Comparison of ENCODE assay signal across 8 mouse cellular contexts in the genomic region with DNA sequence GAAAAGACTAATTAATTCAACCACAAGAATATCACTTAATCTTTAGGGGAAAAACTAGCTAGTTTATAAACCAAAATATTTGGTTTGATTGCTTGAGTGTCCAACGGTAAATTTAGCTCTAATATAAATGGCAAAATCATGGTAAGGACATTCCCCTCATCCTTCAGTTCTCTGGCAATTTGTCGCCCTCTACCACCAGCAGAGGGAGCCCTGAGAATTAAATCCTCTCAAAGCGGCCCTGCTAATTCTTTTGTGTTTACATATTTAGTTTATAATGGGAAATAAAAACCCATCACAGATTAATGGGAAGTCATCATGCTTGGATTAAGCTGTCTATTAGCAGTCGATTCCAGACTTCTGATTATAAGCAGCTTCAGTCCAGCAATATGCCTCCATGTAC. TPM values are rescaled to one million over a fixed set of nuclear protein-coding genes. Genes with fewer than 3 reads are reported as not detected.
DNase-seq lines count a peak whose midpoint lies in the region; ATAC-seq and TF ChIP-seq lines count a peak whose summit lies in the region.
"Had no signal": no experiment of that assay in that cellular context is flagged by ENCODE, and none has a peak within 500 bp of the region (broad histone marks: within the 10 kb centered on the region; RNA-seq: fewer than 3 reads in every experiment).

No protein-coding gene starts in this region.

- intact Hi-C loops in left cerebral cortex, postnatal 4 days (cut with DNase I): loop anchor here (5.0 kb wide), 1 partner anchor 697 kb away; no protein-coding TSS in a partner anchor

- DNase-seq in kidney, adult 2 months: peak; percentile 51
- DNase-seq in A20 (ENCODE audit: low read depth, low spot score) (peak; percentile 40), ES-E14 (ENCODE audit: low read depth, low spot score) (peak; percentile 22)
- DNase-seq in cerebellum, postnatal 25 days: peak; percentile 69 to 80
- DNase-seq in left cerebral cortex, postnatal 4 days: peak; percentile 49
- peak; percentile 32 for DNase-seq in splenic B cell, adult 2 months (ENCODE audit: low read depth, low spot score)

- ATAC-seq in kidney, embryonic 16.5 days (ENCODE audit: low FRiP score, low TSS enrichment): no peak

- WGBS in kidney, adult 2 months: 7% methylated on average over 4 of the region's 4 CpGs
- 11% methylated on average over 4 of the region's 4 CpGs for WGBS in kidney, embryonic 16.5 days

- TF ChIP-seq POLR2A in kidney, adult 2 months (IDR thresholded peaks at IDR 0.05; ENCODE audit: low read depth, low read length): no peak

- in situ Hi-C loops in ES-E14 (cut with MboI; ENCODE audit: low sequenced_read_pairs in 2 of 2, unreplicated experiment in 2 of 2): no loop called here

- no peak overlapping the region for H3K27ac ChIP-seq in kidney, adult 2 months (ENCODE audit: insufficient read depth, low read depth, low read length)
- no peak overlapping the region for H3K27ac ChIP-seq in kidney, embryonic 16.5 days (ENCODE audit: low read length)
- no peak overlapping the region for H3K27ac ChIP-seq in ES-E14 (ENCODE audit: insufficient read depth, low read depth, low read length, poor library complexity, severe bottlenecking)
- H3K27ac ChIP-seq: neural tube, embryonic 13.5 days had no signal

- H3K9me3 ChIP-seq in kidney, embryonic 16.5 days (ENCODE audit: low read length): no peaks in the 10 kb centered on the region
- H3K9me3 ChIP-seq in ES-E14 (ENCODE audit: control insufficient read depth, insufficient read depth, low read depth, low read length): no peaks in the 10 kb centered on the region
- H3K9me3 ChIP-seq: neural tube, embryonic 13.5 days had no signal

- TF ChIP-seq CTCF in kidney, adult 2 months (conservative IDR thresholded peaks at IDR 0.05; ENCODE audit: insufficient read depth, insufficient read length, low read depth, low read length): peak; percentile 58

- no peaks in the 10 kb centered on the region for H3K27me3 ChIP-seq in kidney, adult 2 months (replicated peaks; ENCODE audit: control insufficient read depth, insufficient read depth, low read length)
- H3K27me3 ChIP-seq in kidney, embryonic 16.5 days (ENCODE audit: insufficient read depth, low read length): no peaks in the 10 kb centered on the region
- no peaks in the 10 kb centered on the region for H3K27me3 ChIP-seq in splenic B cell, adult 2 months (ENCODE audit: control insufficient read depth, insufficient read depth, low read length, poor library complexity, severe bottlenecking)

- H3K36me3 ChIP-seq in kidney, adult 2 months (ENCODE audit: control insufficient read depth, insufficient read depth, low read length): no peaks in the 10 kb centered on the region
- no peaks in the 10 kb centered on the region for H3K36me3 ChIP-seq in kidney, embryonic 16.5 days (ENCODE audit: insufficient read depth, low read length)
- H3K36me3 ChIP-seq in ES-E14 (ENCODE audit: control insufficient read depth, insufficient read depth, low read length, poor library complexity, severe bottlenecking): no peaks in the 10 kb centered on the region
- H3K36me3 ChIP-seq in splenic B cell, adult 2 months (ENCODE audit: control insufficient read depth, insufficient read depth, low read length, poor library complexity, severe bottlenecking): no peaks in the 10 kb centered on the region
- H3K36me3 ChIP-seq: neural tube, embryonic 13.5 days had no signal

- H3K9ac ChIP-seq in kidney, embryonic 16.5 days (replicated peaks; ENCODE audit: low read length): no peak overlapping the region
- no peak overlapping the region for H3K9ac ChIP-seq in ES-E14 (ENCODE audit: insufficient read depth, low read depth, low read length, poor library complexity, severe bottlenecking)
- H3K9ac ChIP-seq: neural tube, embryonic 13.5 days had no signal

- H3K4me1 ChIP-seq in kidney, adult 2 months (ENCODE audit: control insufficient read depth, insufficient read depth, low read length): no peaks in the 10 kb centered on the region
- H3K4me1 ChIP-seq in kidney, embryonic 16.5 days (ENCODE audit: insufficient read depth, low read length): no peaks in the 10 kb centered on the region
- H3K4me1 ChIP-seq in ES-E14 (ENCODE audit: control insufficient read depth in 2 of 2, insufficient read depth in 2 of 2, low read length in 2 of 2, poor library complexity in 1 of 2): no peaks in the 10 kb centered on the region

- H3K4me3 ChIP-seq in kidney, adult 2 months (ENCODE audit: insufficient read depth, low read depth, low read length): no peak overlapping the region
- H3K4me3 ChIP-seq in kidney, embryonic 16.5 days (ENCODE audit: low read length): no peak overlapping the region
- no peak overlapping the region for H3K4me3 ChIP-seq in ES-E14 (ENCODE audit: insufficient read depth in 1 of 2, low read depth in 1 of 2, low read length in 2 of 2, poor library complexity in 1 of 2, severe bottlenecking in 1 of 2)
- H3K4me3 ChIP-seq: neural tube, embryonic 13.5 days had no signal

- no peak overlapping the region for H3K4me2 ChIP-seq in kidney, embryonic 16.5 days (replicated peaks; ENCODE audit: low read depth, low read length)
- H3K4me2 ChIP-seq: neural tube, embryonic 13.5 days had no signal

TF ChIP-seq in ES-E14, 5 proteins besides CTCF, POLR2A, EP300 and RAD21:
- TF ChIP-seq ZC3H11A (IDR thresholded peaks at IDR 0.05; ENCODE audit: borderline replicate concordance, low read depth, low read length) (peak; percentile 8; the same call in 1 of the 2 replicates), CHD2 (IDR thresholded peaks at IDR 0.05; ENCODE audit: low read depth, low read length) (no peak)

RNA-seq across cellular contexts. Expression of gene Atp5g3, which starts 54.5 kb away (rescaled TPM):
- 1,531 and 1,803 TPM in 2 replicates for polyA plus RNA-seq in kidney, adult 2 months (2012; rRNA removed)
- 1,452 and 1,475 TPM in 2 replicates for polyA plus RNA-seq in kidney, embryonic 16.5 days (2015; fragmentation: Nextera tagmentation; extraction: Ambion mirVana)
- 296 and 439 TPM in 2 replicates for total RNA-seq in ES-E14 (2012; rRNA removed)
- 100 to 1,000 TPM; 514 to 519 TPM for total RNA-seq in left cerebral cortex, postnatal 4 days (2021)

Comparison
In these comparisons a context has a peak if more than half of its experiments do, and no peak if none do; other contexts are left out.
1. DNase-seq: peak in every context shown above with its lines; median percentile 74 in cerebellum, postnatal 25 days; 51 in kidney, adult 2 months; 49 in left cerebral cortex, postnatal 4 days; 40 in A20; 32 in splenic B cell, adult 2 months; 22 in ES-E14.